Mouse (Mus musculus) liver, postnatal 0 days (tissue): Measurements from ENCODE around the gene Gm11564. TPM values are rescaled to one million over a fixed set of nuclear protein-coding genes. Genes with fewer than 3 reads are reported as not detected.
"Not testable (repeated sequence)": the region's sequence is repeated elsewhere in the genome, so short reads cannot be mapped to it uniquely, and the experiment has no call there.

Experiments
- ATAC-seq: fragments of 200-750 bp; cut with Nextera tagmentation; 2 replicates; pipeline ENCODE4 v1.8.0; 2017; ENCODE audit warnings: mild to moderate bottlenecking, moderate library complexity
- DNase-seq: peaks from one replicate; pipeline ENCODE4 v3.0.0-alpha.2; 2016
- H3K27ac ChIP-seq: fragments of 300-500 bp; sonication (generic); 2 replicates; pipeline ENCODE4 v1.5.1; 2014; ENCODE audit warnings: antibody characterized with exemption, moderate library complexity, mild to moderate bottlenecking, low read depth
- H3K27me3 ChIP-seq: fragments of 300-500 bp; sonication (generic); 2 replicates; pipeline ENCODE4 v1.6.1; 2014; ENCODE audit warnings: low read length, control low read depth, mixed read lengths; ENCODE audit not compliant: insufficient read depth
- H3K36me3 ChIP-seq: fragments of 300-500 bp; sonication (generic); replicated peaks from 2 replicates; pipeline ENCODE4 v1.6.1; 2014; ENCODE audit warnings: mild to moderate bottlenecking, control low read depth, low read length, moderate library complexity, mixed read lengths; ENCODE audit not compliant: insufficient read depth
- H3K4me1 ChIP-seq: fragments of 300-500 bp; sonication (generic); 2 replicates; pipeline ENCODE4 v1.6.1; 2014; ENCODE audit warnings: antibody characterized with exemption, mild to moderate bottlenecking, control low read depth; ENCODE audit not compliant: insufficient read depth
- H3K4me2 ChIP-seq: fragments of 300-500 bp; sonication (generic); 2 replicates; pipeline ENCODE4 v1.6.1; 2014; ENCODE audit warnings: low read depth, mild to moderate bottlenecking, low read length, moderate library complexity, mixed read lengths
- H3K4me3 ChIP-seq: fragments of 300-500 bp; sonication (generic); 2 replicates; pipeline ENCODE4 v1.5.1; 2014; ENCODE audit warnings: low read depth, low read length
- H3K9ac ChIP-seq: fragments of 300-500 bp; sonication (generic); replicated peaks from 2 replicates; pipeline ENCODE4 v1.6.1; 2014; ENCODE audit warnings: mild to moderate bottlenecking, moderate library complexity
- H3K9me3 ChIP-seq: fragments of 300-500 bp; sonication (generic); 2 replicates; pipeline ENCODE4 v1.6.1; 2016; ENCODE audit warnings: mild to moderate bottlenecking, control low read depth, low read length, mixed read lengths
- CTCF ChIP-seq: sonication (generic); IDR thresholded peaks from 2 replicates; pipeline ENCODE4 v1.5.1; 2016; ENCODE audit warnings: antibody characterized with exemption, low read depth
- EP300 ChIP-seq: IDR thresholded peaks from 2 replicates; pipeline ENCODE4 v1.6.1; 2016; ENCODE audit warnings: antibody characterized with exemption, low read depth, mild to moderate bottlenecking
- WGBS: fragments of 180-500 bp; shearing (Covaris S2); extraction: QIAGEN DNeasy Blood & Tissue Kit; methylation state at CpG from one replicate; pipeline ENCODE4 v1.1.7; 2014; ENCODE audit not compliant: insufficient replicate concordance; 5-methylcytosine and 5-hydroxymethylcytosine counted together
- polyA plus RNA-seq: library from polyadenylated mRNA; unstranded; fragments of >200 nt; fragmentation: Nextera tagmentation; extraction: Ambion mirVana; gene quantifications from 2 replicates; pipeline ENCODE4 v1.2.1, GENCODE M21; 2015

Gm11564 gene
- not detected in 2 replicates for polyA plus RNA-seq

GRCm38 (mm10) chr11:99815566-99815965 lies at the start of gene Gm11564:
Gene Gm11564 (minus strand): TSS chr11:99815666.
- H3K36me3 ChIP-seq, ATAC-seq, H3K27me3 ChIP-seq, H3K9me3 ChIP-seq, H3K4me1 ChIP-seq, H3K4me3 ChIP-seq, DNase-seq, H3K27ac ChIP-seq, H3K9ac ChIP-seq, H3K4me2 ChIP-seq: not testable (repeated sequence)
- 59% methylated on average over 2 of the region's 2 CpGs for WGBS

GRCm38 (mm10) chr11:99864176-99864575 lies 48.7 kb upstream of the Gm11564 start, which contains the start of gene Gm11559:
Gene Gm11559 (plus strand): TSS chr11:99864476.
- H3K36me3 ChIP-seq, H3K4me2 ChIP-seq, H3K4me1 ChIP-seq, ATAC-seq, H3K9ac ChIP-seq, H3K27ac ChIP-seq, H3K9me3 ChIP-seq, DNase-seq, H3K4me3 ChIP-seq, H3K27me3 ChIP-seq: not testable (repeated sequence)
- WGBS, result 42% methylated on average over 1 of the region's 1 CpGs

- WGBS, result 60% methylated on average over 2 of the region's 2 CpGs
- Histone ChIP-seq H3K36me3 (no peaks in the 10 kb centered on the region), H3K4me2 (no peak overlapping the region), H3K27me3 (no peaks in the 10 kb centered on the region), H3K27ac (no peak overlapping the region), H3K4me3 (no peak overlapping the region), H3K9me3 (no peaks in the 10 kb centered on the region), H3K9ac (no peak overlapping the region), H3K4me1 (no peaks in the 10 kb centered on the region)
- ATAC-seq (no peak), DNase-seq (no peak)
- TF ChIP-seq CTCF (no peak), EP300 (no peak)
Measured at GRCm38 (mm10) chr11:99858761-99859160, 43.3 kb upstream of the Gm11564 start.

- Histone ChIP-seq H3K9me3 (no peaks in the 10 kb centered on the region), H3K27me3 (no peaks in the 10 kb centered on the region), H3K4me1 (no peaks in the 10 kb centered on the region), H3K36me3 (no peaks in the 10 kb centered on the region), H3K27ac (no peak within 1 kb of the TSS), H3K4me2 (no peak within 1 kb of the TSS), H3K9ac (no peak within 1 kb of the TSS), H3K4me3 (no peak within 1 kb of the TSS)
- WGBS, result 76% methylated on average over 2 of the region's 2 CpGs
- no peak for TF ChIP-seq EP300
- no peak for TF ChIP-seq CTCF
- ATAC-seq (no peak), DNase-seq (no peak)
Measured at GRCm38 (mm10) chr11:99857617-99858016, 42.2 kb upstream of the Gm11564 start, which contains the start of gene Gm11568. Gene Gm11568 (plus strand): TSS chr11:99857917.

GRCm38 (mm10) chr11:99854121-99854520 lies 38.7 kb upstream of the Gm11564 start:
- TF ChIP-seq CTCF (peak; percentile 39), EP300 (no peak)
- Histone ChIP-seq H3K4me1 (no peaks in the 10 kb centered on the region), H3K4me2 (no peak overlapping the region), H3K9ac (no peak overlapping the region), H3K9me3 (no peaks in the 10 kb centered on the region), H3K4me3 (no peak overlapping the region), H3K36me3 (no peaks in the 10 kb centered on the region), H3K27me3 (no peaks in the 10 kb centered on the region), H3K27ac (no peak overlapping the region)
- DNase-seq (no peak), ATAC-seq (no peak)
- WGBS, result 58% methylated on average over 3 of the region's 3 CpGs

GRCm38 (mm10) chr11:99851508-99851907 lies 36.0 kb upstream of the Gm11564 start, which contains the start of gene Krtap4-16:
Gene Krtap4-16 (minus strand): TSS chr11:99851608.
- DNase-seq (no peak), ATAC-seq (no peak)
- Histone ChIP-seq H3K36me3 (no peaks in the 10 kb centered on the region), H3K9ac (no peak within 1 kb of the TSS), H3K27ac (no peak within 1 kb of the TSS), H3K4me2 (no peak within 1 kb of the TSS), H3K9me3 (no peaks in the 10 kb centered on the region), H3K4me1 (no peaks in the 10 kb centered on the region), H3K27me3 (no peaks in the 10 kb centered on the region), H3K4me3 (no peak within 1 kb of the TSS)
- no peak for TF ChIP-seq CTCF
- TF ChIP-seq EP300, result no peak

- WGBS, result 79% methylated on average over 2 of the region's 2 CpGs
- Histone ChIP-seq H3K27me3 (no peaks in the 10 kb centered on the region), H3K9ac (no peak overlapping the region), H3K4me3 (no peak overlapping the region), H3K36me3 (no peaks in the 10 kb centered on the region), H3K27ac (no peak overlapping the region), H3K9me3 (no peaks in the 10 kb centered on the region), H3K4me2 (no peak overlapping the region), H3K4me1 (no peaks in the 10 kb centered on the region)
- TF ChIP-seq EP300 (no peak), CTCF (no peak)
- no peak for ATAC-seq
- no peak for DNase-seq
Measured at GRCm38 (mm10) chr11:99846746-99847145, 31.3 kb upstream of the Gm11564 start.
